Mouse (Mus musculus): Measurements from ENCODE around the gene Ints7. TPM values are rescaled to one million over a fixed set of nuclear protein-coding genes. Genes with fewer than 3 reads are reported as not detected.

Gene Ints7
- total RNA-seq, 2 experiments from 2014 or later: 11.9 to 17.7 TPM

GRCm38 (mm10) chr1:191632511-191633095 is 57.2 kb downstream of the Ints7 start:
- no peak for DNase-seq

- no peak for DNase-seq
Observed at GRCm38 (mm10) chr1:191634116-191634515, 58.7 kb downstream of the Ints7 start.

GRCm38 (mm10) chr1:191638404-191638803 is 63.0 kb downstream of the Ints7 start:
- no peak for DNase-seq

- DNase-seq: no peak
Observed at GRCm38 (mm10) chr1:191639200-191639807, 63.9 kb downstream of the Ints7 start.

GRCm38 (mm10) chr1:191640146-191640545 is 64.7 kb downstream of the Ints7 start:
- DNase-seq: no peak

GRCm38 (mm10) chr1:191640848-191641247 is 65.4 kb downstream of the Ints7 start:
- no peak for DNase-seq

GRCm38 (mm10) chr1:191641438-191641837 is 66.0 kb downstream of the Ints7 start:
- DNase-seq: no peak

GRCm38 (mm10) chr1:191642903-191643302 is 67.5 kb downstream of the Ints7 start:
- DNase-seq: no peak

GRCm38 (mm10) chr1:191645921-191646320 is 70.5 kb downstream of the Ints7 start:
- no peak for DNase-seq

GRCm38 (mm10) chr1:191647590-191647989 is 72.2 kb downstream of the Ints7 start:
- no peak for DNase-seq

GRCm38 (mm10) chr1:191659441-191659840 is 84.0 kb downstream of the Ints7 start:
- no peak for DNase-seq

- DNase-seq: no peak
Observed at GRCm38 (mm10) chr1:191661019-191661796, 85.8 kb downstream of the Ints7 start.

- DNase-seq: peak; percentile 38
Observed at GRCm38 (mm10) chr1:191662178-191662898, 86.9 kb downstream of the Ints7 start.

- no peak for DNase-seq
Observed at GRCm38 (mm10) chr1:191662899-191663500, 87.6 kb downstream of the Ints7 start.

GRCm38 (mm10) chr1:191663603-191664002 is 88.2 kb downstream of the Ints7 start:
- DNase-seq: no peak

GRCm38 (mm10) chr1:191666351-191666750 is 90.9 kb downstream of the Ints7 start:
- no peak for DNase-seq

- DNase-seq: no peak
Observed at GRCm38 (mm10) chr1:191668030-191668429, 92.6 kb downstream of the Ints7 start.

Other genes starting within 250 kb of the Ints7 start
- gene Tmem206, start 249.7 kb upstream of the Ints7 start, total RNA-seq (2021): 1 to 10 TPM; 2.3 to 4.6 TPM
- gene Ppp2r5a, start 172.4 kb upstream of the Ints7 start, total RNA-seq (2021): 10 to 100 TPM; 68.2 to 69.3 TPM
- 1 to 10 TPM; 3.4 to 5.7 TPM for gene Dtl, start 92 bp upstream of the Ints7 start, total RNA-seq (2021)
- gene Lpgat1, start 142.2 kb downstream of the Ints7 start, total RNA-seq (2021): 10 to 100 TPM; 23.7 to 29.4 TPM
- gene Nek2, start 245.8 kb downstream of the Ints7 start, total RNA-seq (2021): 1 to 10 TPM; 4.7 to 4.9 TPM

Measured in gastrocnemius, postnatal 10 days (tissue).